Mouse (Mus musculus): ENCODE results near the gene Gm47969. TPM values are rescaled to one million over a fixed set of nuclear protein-coding genes. Genes with fewer than 3 reads are reported as not detected.

Gene Gm47969
- total RNA-seq, 2 experiments from 2014 or later = not detected

GRCm38 (mm10) chr1:83076190-83076917, 31.6 kb downstream of the Gm47969 start:
- peak in 1 of 2 experiments; percentile 23 for DNase-seq

GRCm38 (mm10) chr1:83077016-83077415, 32.3 kb downstream of the Gm47969 start:
- DNase-seq = no peak

- no peak for DNase-seq
Observed at GRCm38 (mm10) chr1:83084790-83085189, 40.1 kb downstream of the Gm47969 start.

GRCm38 (mm10) chr1:83091268-83091667, 46.5 kb downstream of the Gm47969 start:
- DNase-seq = no peak

Other genes starting within 250 kb of the Gm47969 start
- gene Agfg1, start 205.4 kb upstream of the Gm47969 start, total RNA-seq (2021) = 10 to 100 TPM; 52.5 to 60.5 TPM
- gene A030005L19Rik, start 131.6 kb upstream of the Gm47969 start, total RNA-seq (2021) = under 1 TPM in 1 of 2 experiments, not detected in 1; 0.36 TPM
- gene A030014E15Rik, start 120.0 kb upstream of the Gm47969 start, total RNA-seq (2021) = not detected
- not detected for gene Gm6217, start 113.5 kb upstream of the Gm47969 start, total RNA-seq (2021)
- not detected for gene A030003K21Rik, start 101.5 kb upstream of the Gm47969 start, total RNA-seq (2021)
- gene Gm7544, start 88.9 kb upstream of the Gm47969 start, total RNA-seq (2021) = not detected
- gene Gm47955, start 84.6 kb upstream of the Gm47969 start, total RNA-seq (2021) = not detected
- gene Gm47959, start 44.4 kb upstream of the Gm47969 start, total RNA-seq (2021) = not detected
- under 1 TPM in 1 of 2 experiments, not detected in 1; 0.33 TPM for gene Slc19a3, start 6.5 kb upstream of the Gm47969 start, total RNA-seq (2021)
- not detected for gene Krtap28-10, start 2.5 kb upstream of the Gm47969 start, total RNA-seq (2021)
- not detected for gene A030005K14Rik, start 14.4 kb downstream of the Gm47969 start, total RNA-seq (2021)
- not detected for gene Krtap28-13, start 16.0 kb downstream of the Gm47969 start, total RNA-seq (2021)
- not detected for gene Ccl20, start 71.8 kb downstream of the Gm47969 start, total RNA-seq (2021)
- gene Daw1, start 114.8 kb downstream of the Gm47969 start, total RNA-seq (2021) = not detected